In genomic region chr6:100834489-100835160, GRCm38 (mm10) we compare ENCODE assay signal across 7 mouse cellular contexts. TPM values are rescaled to one million over a fixed set of nuclear protein-coding genes. Genes with fewer than 3 reads are reported as not detected.
DNase-seq lines count a peak whose midpoint lies in the region; ATAC-seq and TF ChIP-seq lines count a peak whose summit lies in the region.

No protein-coding gene starts in this region.

- no peak for TF ChIP-seq EP300 in stomach, postnatal 0 days (optimal IDR thresholded peaks at IDR 0.05)

- no peak for TF ChIP-seq CTCF in spleen, adult 2 months (IDR thresholded peaks at IDR 0.05; ENCODE audit: extremely low read depth, insufficient read depth, insufficient read length, insufficient replicate concordance)
- TF ChIP-seq CTCF in stomach, postnatal 0 days (IDR thresholded peaks at IDR 0.05; ENCODE audit: low read depth), result no peak

- DNase-seq in spleen, adult 2 months (ENCODE audit: low read depth in 1 of 2, low spot score in 2 of 2), result no peak
- no peak for DNase-seq in spleen, postnatal 10 days (ENCODE audit: low spot score in 2 of 2)
- no peak for DNase-seq in stomach, postnatal 0 days (ENCODE audit: low spot score)
- no peak for DNase-seq in urinary bladder, postnatal 25 days (ENCODE audit: low spot score)
- no peak for DNase-seq in retina, postnatal 1 day

- WGBS in spleen, adult 2 months, result 57% methylated on average over 9 of the region's 9 CpGs
- WGBS in forebrain, embryonic 12.5 days, result 35% methylated on average over 9 of the region's 9 CpGs
- 37% methylated on average over 9 of the region's 9 CpGs for WGBS in limb, embryonic 15.5 days
- 26% methylated on average over 9 of the region's 9 CpGs for WGBS in stomach, postnatal 0 days

- H3K9ac ChIP-seq in forebrain, embryonic 12.5 days, result peak overlapping the region; percentile 87
- peak overlapping the region; percentile 69 for H3K9ac ChIP-seq in limb, embryonic 15.5 days
- H3K9ac ChIP-seq in stomach, postnatal 0 days (ENCODE audit: low read length), result peak overlapping the region; percentile 80

- TF ChIP-seq POLR2A in spleen, adult 2 months (IDR thresholded peaks at IDR 0.05; ENCODE audit: low read depth, low read length), result no peak

- peak overlapping the region; percentile 51 for H3K4me2 ChIP-seq in forebrain, embryonic 12.5 days
- peak overlapping the region; percentile 45 for H3K4me2 ChIP-seq in limb, embryonic 15.5 days
- H3K4me2 ChIP-seq in stomach, postnatal 0 days (replicated peaks; ENCODE audit: low read depth), result peak overlapping the region; percentile 45

- no peaks in the 10 kb centered on the region for H3K27me3 ChIP-seq in spleen, adult 2 months (ENCODE audit: control insufficient read depth, insufficient read depth, low read length)
- H3K27me3 ChIP-seq in forebrain, embryonic 12.5 days, result no peaks in the 10 kb centered on the region
- no peaks in the 10 kb centered on the region for H3K27me3 ChIP-seq in limb, embryonic 15.5 days
- no peaks in the 10 kb centered on the region for H3K27me3 ChIP-seq in stomach, postnatal 0 days (ENCODE audit: control insufficient read depth, insufficient read depth, low read length)

- H3K27ac ChIP-seq in spleen, adult 2 months (ENCODE audit: insufficient read depth, low read length), result no peak overlapping the region
- no peak overlapping the region for H3K27ac ChIP-seq in forebrain, embryonic 12.5 days
- H3K27ac ChIP-seq in limb, embryonic 15.5 days, result peak overlapping the region; percentile 90
- no peak overlapping the region for H3K27ac ChIP-seq in stomach, postnatal 0 days (replicated peaks)

- H3K4me1 ChIP-seq in spleen, adult 2 months (ENCODE audit: control insufficient read depth, insufficient read depth, insufficient read length), result peaks cover 8% of the 10 kb centered on the region
- H3K4me1 ChIP-seq in forebrain, embryonic 12.5 days, result peaks cover 28% of the 10 kb centered on the region
- H3K4me1 ChIP-seq in limb, embryonic 15.5 days, result peaks cover 17% of the 10 kb centered on the region
- no peaks in the 10 kb centered on the region for H3K4me1 ChIP-seq in stomach, postnatal 0 days (replicated peaks; ENCODE audit: control insufficient read depth, insufficient read depth)

- no peaks in the 10 kb centered on the region for H3K9me3 ChIP-seq in forebrain, embryonic 12.5 days
- no peaks in the 10 kb centered on the region for H3K9me3 ChIP-seq in limb, embryonic 15.5 days
- no peaks in the 10 kb centered on the region for H3K9me3 ChIP-seq in stomach, postnatal 0 days (ENCODE audit: control insufficient read depth, low read length)

- peak overlapping the region; percentile 94 for H3K4me3 ChIP-seq in spleen, adult 2 months (ENCODE audit: extremely low read depth, insufficient read depth, insufficient read length)
- peak overlapping the region; percentile 87 for H3K4me3 ChIP-seq in forebrain, embryonic 12.5 days (replicated peaks)
- peak overlapping the region; percentile 80 for H3K4me3 ChIP-seq in limb, embryonic 15.5 days
- H3K4me3 ChIP-seq in stomach, postnatal 0 days (ENCODE audit: low read depth, low read length), result peak overlapping the region; percentile 58

- ATAC-seq in forebrain, embryonic 12.5 days (ENCODE audit: low FRiP score), result no peak
- ATAC-seq in limb, embryonic 15.5 days (ENCODE audit: insufficient number of reproducible peaks, low FRiP score, low TSS enrichment, low read depth), result no peak
- ATAC-seq in stomach, postnatal 0 days (ENCODE audit: low FRiP score, low TSS enrichment), result no peak

- peaks cover 17% of the 10 kb centered on the region for H3K36me3 ChIP-seq in spleen, adult 2 months (ENCODE audit: control insufficient read depth, insufficient read depth, low read length)
- H3K36me3 ChIP-seq in forebrain, embryonic 12.5 days (replicated peaks), result peaks cover 43% of the 10 kb centered on the region
- H3K36me3 ChIP-seq in limb, embryonic 15.5 days, result peaks cover 39% of the 10 kb centered on the region
- peaks cover 10% of the 10 kb centered on the region; the same call in 1 of the 2 replicates for H3K36me3 ChIP-seq in stomach, postnatal 0 days (ENCODE audit: control insufficient read depth, insufficient read depth, low read length)

RNA-seq across cellular contexts. Expression of gene Ppp4r2, which starts 1.2 kb away (rescaled TPM):
- 10.1 and 11.5 TPM in 2 replicates for polyA plus RNA-seq in spleen, adult 2 months (2012; rRNA removed)
- 31.7 and 32.3 TPM in 2 replicates for polyA plus RNA-seq in forebrain, embryonic 12.5 days (2016; fragmentation: Nextera tagmentation; extraction: Ambion mirVana)
- polyA plus RNA-seq in limb, embryonic 15.5 days (2015; fragmentation: Nextera tagmentation; extraction: Ambion mirVana), result 16.3 and 23.7 TPM in 2 replicates
- 8.3 and 8.7 TPM in 2 replicates for polyA plus RNA-seq in stomach, postnatal 0 days (2015; fragmentation: Nextera tagmentation; extraction: Ambion mirVana)
